Mouse (Mus musculus): Measurements from ENCODE around the gene Ptprn2. TPM values are rescaled to one million over a fixed set of nuclear protein-coding genes. Genes with fewer than 3 reads are reported as not detected.

Ptprn2 gene
- polyA plus RNA-seq, 1 experiment = not detected

DNA sequence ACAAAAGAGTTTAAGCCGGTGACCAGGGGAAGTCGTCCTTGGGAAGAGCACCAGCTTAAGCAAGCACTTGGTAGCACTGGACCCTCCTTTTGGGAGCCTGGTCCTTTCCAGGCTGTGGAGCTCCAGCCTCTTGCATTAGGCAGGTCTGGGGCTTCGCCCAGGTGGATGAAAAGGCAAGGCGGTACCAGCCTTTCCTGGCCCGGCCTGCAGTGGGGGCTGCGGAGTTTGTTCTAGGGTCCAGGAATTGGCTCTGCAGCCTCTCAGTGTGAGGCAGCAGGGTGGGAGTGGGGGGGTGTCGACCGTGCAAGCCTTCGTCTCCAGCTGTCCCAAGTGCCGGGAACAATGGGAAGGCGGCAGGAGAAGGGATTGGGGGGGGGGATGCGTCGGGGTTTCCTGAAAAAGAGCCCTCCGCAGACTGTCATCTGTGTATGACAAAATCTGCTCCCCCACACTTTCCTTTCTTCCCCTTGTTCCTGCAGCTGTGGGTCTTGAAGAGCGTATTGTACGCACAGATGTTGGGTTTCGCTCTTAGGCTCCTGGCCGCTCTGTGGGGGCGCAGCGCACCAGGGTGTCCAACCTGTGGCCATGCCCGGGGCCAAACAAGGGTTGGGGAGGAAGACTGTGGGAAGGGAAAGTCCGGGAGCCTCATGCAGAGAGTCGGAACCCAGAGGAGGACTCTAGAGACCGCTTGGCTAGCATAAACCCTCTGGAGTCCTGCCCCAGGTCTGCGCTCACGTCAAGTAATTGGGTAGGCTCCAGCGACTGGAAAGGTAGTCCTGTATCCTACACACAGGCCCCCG, 667.0 kb downstream of the Ptprn2 start:
- no peak overlapping the region for H3K4me3 ChIP-seq (ENCODE audit: insufficient read depth, low read length)
- no peaks in the 10 kb centered on the region for H3K4me1 ChIP-seq (ENCODE audit: control insufficient read depth, insufficient read depth, low read length)
- no peak overlapping the region for H3K27ac ChIP-seq (ENCODE audit: insufficient read depth, low read depth, low read length)
- TF ChIP-seq CTCF (IDR thresholded peaks at IDR 0.05; ENCODE audit: low read depth, low read length) = no peak
- TF ChIP-seq POLR2A (IDR thresholded peaks at IDR 0.05; ENCODE audit: borderline replicate concordance, low read depth, low read length) = no peak

GRCm38 (mm10) chr12:117153166-117153480, 667.6 kb downstream of the Ptprn2 start:
- Histone ChIP-seq H3K4me3 (ENCODE audit: insufficient read depth, low read length) (no peak overlapping the region), H3K4me1 (ENCODE audit: control insufficient read depth, insufficient read depth, low read length) (no peaks in the 10 kb centered on the region), H3K27ac (ENCODE audit: insufficient read depth, low read depth, low read length) (no peak overlapping the region)
- TF ChIP-seq CTCF (IDR thresholded peaks at IDR 0.05; ENCODE audit: low read depth, low read length) (no peak), POLR2A (IDR thresholded peaks at IDR 0.05; ENCODE audit: borderline replicate concordance, low read depth, low read length) (no peak)

- no peak overlapping the region for H3K4me3 ChIP-seq (ENCODE audit: insufficient read depth, low read length)
- TF ChIP-seq POLR2A (IDR thresholded peaks at IDR 0.05; ENCODE audit: borderline replicate concordance, low read depth, low read length) (no peak), CTCF (IDR thresholded peaks at IDR 0.05; ENCODE audit: low read depth, low read length) (no peak)
- H3K4me1 ChIP-seq (ENCODE audit: control insufficient read depth, insufficient read depth, low read length) = no peaks in the 10 kb centered on the region
- H3K27ac ChIP-seq (ENCODE audit: insufficient read depth, low read depth, low read length) = no peak overlapping the region
Measured at GRCm38 (mm10) chr12:117153671-117154355, 668.3 kb downstream of the Ptprn2 start.

GRCm38 (mm10) chr12:117154356-117155243, 669.1 kb downstream of the Ptprn2 start:
- no peak overlapping the region for H3K4me3 ChIP-seq (ENCODE audit: insufficient read depth, low read length)
- H3K4me1 ChIP-seq (ENCODE audit: control insufficient read depth, insufficient read depth, low read length) = no peaks in the 10 kb centered on the region
- H3K27ac ChIP-seq (ENCODE audit: insufficient read depth, low read depth, low read length) = no peak overlapping the region
- TF ChIP-seq CTCF (IDR thresholded peaks at IDR 0.05; ENCODE audit: low read depth, low read length) = no peak

- H3K4me3 ChIP-seq (ENCODE audit: insufficient read depth, low read length) = no peak overlapping the region
- no peaks in the 10 kb centered on the region for H3K4me1 ChIP-seq (ENCODE audit: control insufficient read depth, insufficient read depth, low read length)
- no peak for TF ChIP-seq POLR2A (IDR thresholded peaks at IDR 0.05; ENCODE audit: borderline replicate concordance, low read depth, low read length)
- TF ChIP-seq CTCF (IDR thresholded peaks at IDR 0.05; ENCODE audit: low read depth, low read length) = no peak
- H3K27ac ChIP-seq (ENCODE audit: insufficient read depth, low read depth, low read length) = no peak overlapping the region
Measured at GRCm38 (mm10) chr12:117155307-117156220, 670.0 kb downstream of the Ptprn2 start.

GRCm38 (mm10) chr12:117156256-117156655, 670.7 kb downstream of the Ptprn2 start:
- Histone ChIP-seq H3K27ac (ENCODE audit: insufficient read depth, low read depth, low read length) (no peak overlapping the region), H3K4me3 (ENCODE audit: insufficient read depth, low read length) (no peak overlapping the region), H3K4me1 (ENCODE audit: control insufficient read depth, insufficient read depth, low read length) (no peaks in the 10 kb centered on the region)
- TF ChIP-seq CTCF (IDR thresholded peaks at IDR 0.05; ENCODE audit: low read depth, low read length) (no peak), POLR2A (IDR thresholded peaks at IDR 0.05; ENCODE audit: borderline replicate concordance, low read depth, low read length) (no peak)

- no peak overlapping the region for H3K27ac ChIP-seq (ENCODE audit: insufficient read depth, low read depth, low read length)
- H3K4me3 ChIP-seq (ENCODE audit: insufficient read depth, low read length) = no peak overlapping the region
- H3K4me1 ChIP-seq (ENCODE audit: control insufficient read depth, insufficient read depth, low read length) = no peaks in the 10 kb centered on the region
- TF ChIP-seq POLR2A (IDR thresholded peaks at IDR 0.05; ENCODE audit: borderline replicate concordance, low read depth, low read length) (no peak), CTCF (IDR thresholded peaks at IDR 0.05; ENCODE audit: low read depth, low read length) (no peak)
Measured at GRCm38 (mm10) chr12:117156786-117157185, 671.3 kb downstream of the Ptprn2 start.

- H3K4me1 ChIP-seq (ENCODE audit: control insufficient read depth, insufficient read depth, low read length) = no peaks in the 10 kb centered on the region
- H3K4me3 ChIP-seq (ENCODE audit: insufficient read depth, low read length) = no peak overlapping the region
- TF ChIP-seq CTCF (IDR thresholded peaks at IDR 0.05; ENCODE audit: low read depth, low read length) (no peak), POLR2A (IDR thresholded peaks at IDR 0.05; ENCODE audit: borderline replicate concordance, low read depth, low read length) (no peak)
- no peak overlapping the region for H3K27ac ChIP-seq (ENCODE audit: insufficient read depth, low read depth, low read length)
Measured at GRCm38 (mm10) chr12:117157249-117157648, 671.7 kb downstream of the Ptprn2 start.

Measured in bone marrow macrophage, adult 2 months (primary cell).